Mouse (Mus musculus) activated CD4-positive, CD25-positive, alpha-beta regulatory T cell, adult 4 months (primary cell): ENCODE results near the gene Gm20388. TPM values are rescaled to one million over a fixed set of nuclear protein-coding genes. Genes with fewer than 3 reads are reported as not detected.
"Not testable (repeated sequence)": the region's sequence is repeated elsewhere in the genome, so short reads cannot be mapped to it uniquely, and the experiment has no call there.

Source experiments
- ATAC-seq: one replicate; pipeline ENCODE4 v1.8.0; 2017
- polyA plus RNA-seq, 2 experiments: library from polyadenylated mRNA; unstranded; fragments of 100-300 nt; shearing (Covaris generic); gene quantifications; one replicate each; pipeline ENCODE4 v1.2.1; 2017

Gm20388 gene
- polyA plus RNA-seq, 2 experiments from 2014 or later = 9.9 to 12.3 TPM

DNA sequence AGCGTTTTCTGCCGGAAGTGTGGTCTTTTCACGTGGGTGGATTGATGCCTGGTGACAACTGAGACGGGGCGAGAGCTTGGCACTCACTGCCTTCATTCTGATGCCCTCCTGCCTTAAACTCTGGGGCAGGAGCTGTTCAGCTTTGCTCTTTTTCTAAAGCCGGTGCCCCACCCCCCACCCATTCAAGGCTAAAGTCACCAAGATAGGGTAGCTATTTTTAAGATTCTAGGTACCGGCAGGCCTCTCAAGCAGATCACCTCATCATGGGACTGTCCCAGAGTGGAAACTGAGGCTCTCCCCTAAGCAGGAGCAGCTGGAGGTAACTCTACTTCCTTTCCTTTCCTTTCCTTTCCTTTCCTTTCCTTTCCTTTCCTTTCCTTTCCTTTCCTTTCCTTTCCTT, 4260.0 kb downstream of the Gm20388 start:
- no peak for ATAC-seq

DNA sequence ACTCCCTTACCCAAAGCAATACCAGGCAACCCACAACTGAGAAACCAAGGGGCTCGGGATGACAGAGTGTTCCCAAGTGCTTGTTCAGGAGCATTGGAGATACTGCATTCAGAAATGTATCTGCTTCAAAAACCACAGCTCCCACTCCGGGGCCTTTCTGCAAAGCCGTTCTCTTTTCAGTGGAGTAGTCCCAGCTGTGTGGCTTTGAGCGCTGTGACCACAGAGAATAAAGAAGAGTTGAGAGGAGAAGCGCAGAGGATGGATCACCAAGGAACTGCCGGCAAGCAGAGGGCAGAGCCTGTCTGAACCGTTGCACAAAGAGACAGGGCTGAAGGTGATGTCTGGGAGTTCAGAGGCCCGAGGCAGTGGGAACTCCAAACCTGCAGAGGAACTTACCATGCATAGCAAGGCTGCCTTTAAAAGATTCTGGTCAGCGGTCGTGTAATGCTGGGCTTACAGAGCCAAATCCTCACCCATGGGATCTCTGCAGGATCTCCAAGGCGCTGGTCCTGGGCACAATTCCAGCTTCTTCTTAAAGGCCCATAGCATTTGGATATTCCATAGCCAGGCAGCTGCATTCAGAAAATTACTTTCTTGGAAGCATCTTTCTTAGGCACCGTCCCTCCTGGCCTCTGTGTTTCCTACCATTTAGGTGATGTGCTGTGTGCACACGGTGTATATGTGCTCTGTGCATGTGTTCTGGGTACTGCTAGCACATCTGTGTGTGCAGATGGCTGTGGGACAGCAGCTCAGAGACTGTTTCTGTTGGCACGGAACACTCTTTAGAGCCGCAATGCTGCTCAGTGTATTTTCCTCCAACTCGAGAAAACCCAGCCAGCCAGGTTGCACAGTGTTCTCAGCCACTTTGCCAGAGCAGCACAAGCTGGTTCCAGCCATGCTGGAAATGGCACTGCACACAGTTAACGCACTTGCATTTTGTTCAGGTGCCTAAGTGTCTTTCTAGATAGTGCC, 4261.2 kb downstream of the Gm20388 start:
- no peak for ATAC-seq

DNA sequence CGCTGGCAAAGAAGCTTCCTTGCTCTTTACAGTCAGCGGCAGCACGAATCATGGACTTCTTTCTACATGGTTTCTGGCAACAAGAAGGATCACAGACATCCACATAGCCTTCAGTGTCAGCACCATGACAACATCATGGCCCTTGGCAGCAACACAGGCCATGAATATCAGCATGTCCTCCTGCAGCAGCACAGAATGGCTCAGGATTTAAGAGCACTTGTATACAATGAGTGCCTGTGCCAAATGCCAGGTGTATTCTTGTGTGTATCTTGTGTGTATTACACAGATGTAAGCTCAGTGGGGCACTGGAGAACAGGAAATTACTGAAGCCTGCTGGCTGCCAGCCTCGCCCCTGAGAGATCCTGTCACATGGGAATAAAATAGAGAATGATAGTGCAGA, 4263.0 kb downstream of the Gm20388 start:
- no peak for ATAC-seq

DNA sequence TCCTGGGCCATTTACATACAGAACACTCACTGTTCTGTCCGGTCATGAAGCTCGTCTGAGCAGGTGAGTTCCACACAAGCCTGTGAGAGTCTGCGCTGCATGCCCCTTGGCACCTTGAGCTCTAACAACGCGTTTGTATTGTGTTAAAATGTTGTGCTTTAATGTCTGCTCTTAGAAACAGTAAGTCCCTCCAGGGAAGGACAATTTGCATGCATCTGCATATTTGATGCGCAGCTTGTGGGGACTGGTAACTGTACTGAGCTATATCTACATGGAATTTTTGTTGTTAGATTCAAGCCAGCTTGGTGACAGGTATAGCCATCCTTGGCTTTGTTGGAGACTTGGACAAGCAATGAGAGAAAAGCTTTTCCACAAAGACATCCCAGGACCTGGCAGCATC, 4265.5 kb downstream of the Gm20388 start:
- ATAC-seq = no peak

DNA sequence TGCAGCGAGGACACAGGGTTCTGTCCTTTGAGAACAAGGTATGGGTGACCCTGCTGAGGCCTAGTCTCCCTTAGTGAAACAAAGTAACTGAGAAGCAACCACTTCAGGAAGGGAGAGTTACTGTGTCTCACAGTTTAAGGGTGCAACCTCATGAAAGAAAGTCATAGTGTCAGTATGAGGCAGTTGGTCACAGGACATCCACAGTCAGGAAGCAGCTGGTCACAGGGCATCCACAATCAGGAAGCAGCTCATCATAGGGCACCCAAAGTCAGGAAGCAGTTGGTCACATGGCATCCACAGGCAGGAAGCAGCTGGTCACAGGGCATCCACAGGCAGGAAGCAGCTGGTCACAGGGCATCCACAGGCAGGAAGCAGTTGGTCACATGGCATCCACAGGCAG, 4266.5 kb downstream of the Gm20388 start:
- ATAC-seq = not testable (repeated sequence)

DNA sequence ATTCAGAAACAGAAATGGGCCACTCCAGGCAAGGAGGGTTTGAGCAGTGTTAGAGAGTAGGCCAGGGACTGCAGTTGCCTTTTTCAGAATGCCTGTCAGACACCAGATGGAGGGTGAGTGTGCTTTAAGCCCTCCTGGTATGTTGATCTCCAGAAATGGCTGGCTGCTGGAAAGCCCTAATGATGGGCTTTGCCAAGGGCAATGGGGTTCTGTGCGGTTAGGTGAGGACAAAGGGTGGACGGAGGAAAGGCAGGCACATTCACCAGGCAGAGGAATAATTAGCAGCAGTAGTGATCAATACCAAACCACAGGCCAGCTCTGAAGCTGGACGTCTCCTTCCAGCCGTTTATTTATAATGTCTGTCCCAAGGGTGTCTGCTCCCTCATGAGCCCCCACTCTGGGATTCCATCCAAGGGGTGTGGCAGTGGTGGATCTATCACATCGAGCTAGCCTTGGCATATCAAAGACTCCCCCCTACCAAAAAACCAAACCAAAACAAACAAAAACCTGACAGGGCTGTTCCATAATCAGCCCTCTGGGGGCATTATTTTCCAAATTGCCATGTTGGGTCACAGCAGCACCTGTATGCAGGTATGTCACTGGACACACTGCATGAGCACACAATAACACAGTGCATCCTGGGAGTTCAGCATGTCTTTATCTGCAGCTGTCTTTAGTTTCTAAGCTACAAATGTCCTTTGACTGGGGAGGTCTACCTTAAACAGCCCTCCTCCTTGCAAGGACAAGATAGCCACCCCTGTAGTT, 4270.2 kb downstream of the Gm20388 start:
- no peak for ATAC-seq

DNA sequence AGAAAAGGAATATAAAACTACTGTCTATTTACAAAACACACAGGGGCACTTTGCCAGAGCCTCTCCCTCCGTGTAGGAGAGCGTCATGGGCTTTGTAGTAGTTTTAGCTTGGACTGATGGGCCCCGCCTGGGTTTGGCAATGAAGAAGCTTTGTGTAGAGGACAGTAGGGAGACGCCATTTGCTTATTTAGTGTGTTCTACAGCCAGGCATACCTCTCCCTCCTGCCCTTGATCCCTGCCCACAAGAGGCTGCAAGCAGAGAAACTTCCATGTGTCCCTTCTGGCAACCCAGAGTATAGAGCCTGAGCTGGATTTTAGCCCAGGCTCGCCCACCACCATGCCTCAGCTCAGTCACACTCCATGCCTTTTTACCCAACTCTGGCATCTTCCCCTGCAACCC, 4271.1 kb downstream of the Gm20388 start:
- no peak for ATAC-seq

DNA sequence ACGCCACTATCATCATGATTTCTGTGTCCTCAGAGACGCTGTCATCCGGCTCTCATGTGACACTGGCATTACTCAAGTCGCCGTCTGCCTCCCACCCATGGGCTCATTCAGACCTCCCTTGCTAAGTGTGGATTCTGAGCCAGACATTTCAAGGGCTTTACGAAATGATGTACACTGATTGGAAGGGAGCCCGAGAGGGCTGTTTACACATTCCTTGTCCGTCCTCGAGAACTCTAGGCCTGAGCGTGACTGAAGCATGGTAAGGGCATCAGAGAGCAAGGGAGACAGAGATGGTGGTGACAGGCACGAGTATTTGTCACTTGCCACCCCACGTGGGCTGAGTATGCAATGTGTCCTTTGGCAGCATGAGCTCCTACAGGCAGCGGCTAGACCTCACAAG, 4271.6 kb downstream of the Gm20388 start:
- ATAC-seq = no peak

DNA sequence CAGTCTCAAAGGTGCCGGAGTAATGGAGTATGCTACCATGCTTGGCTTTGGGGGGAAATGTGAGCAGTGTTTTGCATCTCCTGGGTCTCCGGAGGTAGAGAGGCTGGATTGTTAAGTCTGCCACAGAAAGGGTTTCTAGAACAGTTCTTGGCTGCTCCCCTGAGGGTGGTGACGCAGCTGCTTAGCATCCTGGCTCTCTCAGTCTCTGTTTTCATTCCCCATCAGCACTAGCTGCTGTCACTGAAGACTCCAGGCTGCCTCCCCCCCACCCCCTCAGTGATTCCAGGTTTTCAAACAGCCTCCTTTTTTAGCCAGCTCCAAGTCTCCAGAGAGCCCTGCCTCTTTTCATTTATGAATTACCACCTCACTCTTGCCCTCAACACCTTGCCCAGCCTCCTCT, 4273.4 kb downstream of the Gm20388 start:
- no peak for ATAC-seq

DNA sequence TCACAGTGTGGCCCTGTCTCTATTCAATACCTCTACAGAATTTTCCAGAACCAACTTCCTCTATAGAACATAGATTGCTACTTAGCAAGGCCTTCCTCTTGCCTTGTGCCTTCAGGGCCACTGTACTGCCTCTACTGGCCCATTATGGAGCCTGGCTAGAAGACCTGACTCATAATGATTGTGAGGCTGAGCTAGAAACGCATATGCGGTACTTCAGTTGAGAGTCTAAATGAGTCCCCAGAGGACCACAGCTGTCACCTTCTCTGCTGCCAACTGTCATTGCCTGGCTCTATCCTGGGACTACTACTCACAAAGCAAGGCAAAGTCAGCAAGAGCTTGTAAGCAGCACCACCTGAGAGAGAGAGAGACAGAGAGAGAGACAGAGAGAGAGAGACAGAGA, 4273.9 kb downstream of the Gm20388 start:
- no peak for ATAC-seq

DNA sequence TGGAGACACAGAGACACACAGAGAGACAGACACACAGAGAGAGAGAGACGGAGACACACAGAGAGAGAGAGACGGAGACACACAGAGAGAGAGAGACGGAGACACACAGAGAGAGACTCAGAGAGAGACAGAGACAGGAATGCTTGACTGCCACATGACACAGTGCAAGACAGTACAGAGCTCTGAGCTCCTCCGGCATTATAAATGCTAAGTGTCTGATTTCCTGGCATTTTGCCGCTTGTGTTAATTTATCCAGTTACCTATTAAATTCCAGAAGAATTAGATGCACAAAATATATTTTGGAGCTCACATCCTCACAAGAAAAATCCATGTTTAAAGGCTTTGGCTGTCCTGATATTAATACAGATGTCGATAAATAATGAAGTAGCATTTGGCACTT, 4274.4 kb downstream of the Gm20388 start:
- ATAC-seq = no peak

DNA sequence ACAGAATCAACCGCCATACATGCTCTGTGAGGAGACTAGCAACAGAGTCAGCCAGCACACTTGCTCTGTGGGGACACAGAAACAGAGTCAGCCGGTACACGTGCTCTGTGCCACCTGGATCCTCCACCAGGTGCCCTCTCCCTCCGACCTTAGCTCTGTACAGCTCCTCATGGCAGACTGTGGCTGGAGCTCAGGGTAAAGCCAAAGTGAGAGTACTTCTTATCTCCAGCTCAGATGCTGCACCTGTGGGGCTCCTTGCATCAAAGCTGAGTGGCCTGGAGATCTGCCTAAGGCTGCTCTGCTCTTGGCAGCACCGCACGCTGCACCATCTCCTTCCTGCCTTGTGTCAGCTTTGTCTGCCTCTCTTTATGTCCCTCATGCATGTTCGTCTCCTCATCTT, 4279.7 kb downstream of the Gm20388 start:
- ATAC-seq = no peak

DNA sequence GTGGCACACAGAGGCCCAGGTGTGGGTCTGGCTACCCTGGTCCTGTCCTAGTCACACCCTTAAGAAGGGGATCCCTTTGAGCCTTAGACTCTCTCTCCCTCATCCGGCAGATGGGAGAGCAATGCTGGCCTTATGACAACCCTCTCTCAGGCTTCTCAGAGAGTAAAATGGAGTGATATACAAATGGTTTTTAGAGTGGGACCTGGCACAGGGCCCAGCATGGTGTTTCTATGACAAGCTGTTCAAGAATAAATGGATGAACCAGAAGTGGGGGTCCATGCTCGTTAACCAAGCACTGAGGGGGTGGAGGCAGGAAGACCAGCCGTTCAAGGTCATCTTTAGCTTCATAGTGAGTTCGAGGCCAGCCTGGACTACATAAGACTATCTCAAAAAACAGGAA, 4281.6 kb downstream of the Gm20388 start:
- no peak for ATAC-seq

DNA sequence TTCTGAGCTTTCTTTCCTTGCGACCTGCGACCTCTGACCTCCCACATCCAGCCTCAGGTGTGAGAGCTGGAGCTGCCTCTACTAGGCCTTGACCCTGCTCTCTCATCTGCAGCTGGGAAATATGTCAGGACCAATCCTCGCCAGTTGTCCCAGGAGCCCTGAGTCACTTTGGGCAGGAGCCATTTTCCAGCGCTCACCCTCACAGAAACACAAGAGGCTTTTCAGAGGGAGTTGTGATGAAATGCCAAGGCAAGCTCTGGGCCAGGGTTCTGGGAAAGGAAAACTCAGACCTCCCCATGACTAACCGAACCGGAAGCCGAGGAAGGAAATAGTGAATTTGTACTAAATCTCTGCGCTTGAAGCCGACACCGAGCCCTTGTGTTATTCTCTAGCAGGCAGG, 4282.3 kb downstream of the Gm20388 start:
- ATAC-seq = no peak

DNA sequence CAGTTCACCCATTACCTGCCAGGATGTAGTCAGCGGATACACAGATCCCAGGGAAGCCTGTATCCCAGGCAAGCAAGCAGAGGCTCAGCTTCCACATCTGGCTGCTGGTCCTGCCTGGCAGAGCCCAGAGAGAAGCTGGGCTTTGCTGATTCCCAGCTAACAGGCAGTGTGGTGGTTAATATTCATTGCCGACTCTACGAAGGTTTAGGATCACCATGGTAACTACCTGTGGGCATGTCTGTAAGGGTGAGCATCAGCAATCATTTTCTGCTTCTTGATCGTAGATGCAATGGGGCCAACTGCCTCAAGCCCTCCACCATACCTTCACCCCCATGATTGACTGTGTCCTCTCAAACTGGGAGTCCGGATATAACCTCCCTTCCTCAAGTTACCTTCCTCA, 4283.4 kb downstream of the Gm20388 start:
- no peak for ATAC-seq

DNA sequence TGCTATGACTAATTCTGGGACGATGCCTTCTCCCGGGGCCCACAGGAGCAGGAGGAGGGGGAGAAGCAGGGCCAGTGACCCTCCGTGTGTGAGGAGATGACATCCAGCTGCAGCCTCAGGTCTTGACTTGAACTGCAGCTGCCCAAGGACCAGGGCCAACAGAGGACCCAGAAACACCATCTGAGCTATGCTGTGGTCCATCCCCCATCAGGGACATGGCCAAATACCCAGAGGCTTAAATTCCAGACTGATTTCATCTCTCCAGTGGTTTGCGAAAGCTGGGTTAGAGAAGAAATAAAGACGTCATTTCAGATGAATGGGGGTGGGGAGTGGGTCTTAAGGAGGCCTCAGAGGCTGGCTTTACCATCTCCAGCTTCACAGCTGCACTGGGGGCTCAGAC, 4285.6 kb downstream of the Gm20388 start:
- ATAC-seq = no peak

DNA sequence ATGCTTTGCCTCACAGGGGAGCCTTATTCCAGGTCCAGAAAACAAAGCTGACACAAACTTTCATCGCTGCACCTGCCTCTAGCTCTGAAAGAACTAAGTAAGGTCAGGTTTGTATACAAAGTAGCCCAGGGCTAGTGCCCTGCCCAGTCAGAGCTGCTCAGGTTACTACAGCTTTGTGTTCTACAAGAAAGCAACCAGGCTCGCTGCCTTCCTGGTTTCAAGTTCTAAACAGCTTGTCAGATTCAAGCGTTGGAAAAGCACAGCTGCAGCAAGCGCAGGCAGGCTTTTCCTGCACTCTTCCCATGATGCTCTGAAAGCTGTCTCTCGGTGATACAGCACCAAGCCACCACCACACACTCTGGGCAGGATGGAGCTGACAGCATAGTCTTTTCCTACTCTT, 4286.2 kb downstream of the Gm20388 start:
- ATAC-seq = no peak

DNA sequence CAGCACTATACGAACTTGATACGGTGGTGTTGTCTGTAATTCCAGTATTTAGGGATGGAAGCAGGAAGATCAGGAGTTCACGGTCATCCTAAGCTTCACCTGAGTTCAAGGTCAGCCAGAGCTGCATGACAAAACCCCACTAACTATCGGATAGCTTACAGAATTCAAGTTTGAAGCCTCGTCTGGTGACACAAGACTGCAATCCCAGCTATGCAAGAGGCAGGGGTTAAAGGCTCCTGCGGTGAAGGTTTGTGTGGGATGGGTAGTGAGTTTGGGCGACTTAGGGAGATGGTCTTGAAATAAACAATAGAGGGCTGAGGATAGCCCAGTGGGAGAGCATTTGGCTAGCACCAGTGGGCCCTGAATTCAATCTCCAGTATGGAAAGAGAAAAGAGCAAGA, 4287.6 kb downstream of the Gm20388 start:
- no peak for ATAC-seq

DNA sequence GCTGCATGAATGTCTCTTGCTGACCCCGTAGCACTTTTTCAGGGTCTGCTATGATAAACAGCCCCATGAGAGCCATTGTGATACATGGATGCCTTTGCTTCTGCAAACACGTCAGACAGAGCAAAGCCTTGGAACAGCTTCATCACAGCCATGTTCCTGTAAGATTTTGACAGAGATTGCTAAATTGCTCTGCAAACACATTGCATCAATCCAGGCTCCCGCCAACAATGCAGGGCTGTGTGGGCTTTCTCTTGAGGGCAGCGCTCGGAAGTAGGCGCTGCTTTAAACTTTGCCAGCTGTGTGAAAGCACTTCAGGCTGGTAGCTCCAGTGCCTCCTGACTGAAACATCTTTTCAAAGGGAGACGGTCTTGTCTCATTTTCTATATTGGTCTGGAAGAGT, 4289.8 kb downstream of the Gm20388 start:
- ATAC-seq = no peak

DNA sequence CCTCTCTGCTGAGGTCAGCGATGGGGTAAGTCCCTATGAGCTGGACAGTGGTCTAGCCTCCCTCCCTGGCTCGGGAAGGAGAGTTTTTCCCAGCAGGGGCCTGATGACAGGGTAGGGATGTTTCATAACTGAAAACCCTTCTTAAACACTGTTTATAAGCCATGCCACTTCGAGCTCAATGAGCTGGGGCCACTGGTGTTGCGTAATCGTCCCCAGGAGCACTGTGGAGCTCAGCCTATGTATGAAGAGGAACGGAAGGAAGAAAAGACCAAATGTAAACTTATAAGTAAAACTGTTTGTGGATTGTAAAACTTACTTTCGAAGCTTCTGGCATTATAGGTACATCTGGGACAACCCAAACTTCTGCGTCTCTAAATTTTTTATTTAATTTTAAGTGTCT, 4291.1 kb downstream of the Gm20388 start:
- no peak for ATAC-seq

DNA sequence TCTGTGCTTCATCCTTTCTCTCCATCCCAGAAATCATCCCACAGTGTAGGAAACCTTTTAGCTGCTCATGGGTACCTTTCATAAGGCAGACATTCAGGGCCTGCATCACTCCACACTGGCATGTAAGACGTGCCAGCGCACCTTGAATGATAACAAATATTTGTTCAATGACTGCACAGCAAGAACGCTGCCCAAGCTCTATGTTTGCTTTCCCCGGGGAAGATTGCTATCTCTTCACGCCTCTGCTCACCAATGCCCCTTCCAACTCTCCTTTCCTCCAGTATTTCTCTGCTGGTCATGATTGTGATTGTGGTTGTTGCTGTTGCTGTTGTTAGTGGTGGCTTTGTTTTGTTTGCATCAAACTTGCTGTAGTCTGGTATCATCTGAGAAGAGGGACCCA, 4292.3 kb downstream of the Gm20388 start:
- no peak for ATAC-seq

DNA sequence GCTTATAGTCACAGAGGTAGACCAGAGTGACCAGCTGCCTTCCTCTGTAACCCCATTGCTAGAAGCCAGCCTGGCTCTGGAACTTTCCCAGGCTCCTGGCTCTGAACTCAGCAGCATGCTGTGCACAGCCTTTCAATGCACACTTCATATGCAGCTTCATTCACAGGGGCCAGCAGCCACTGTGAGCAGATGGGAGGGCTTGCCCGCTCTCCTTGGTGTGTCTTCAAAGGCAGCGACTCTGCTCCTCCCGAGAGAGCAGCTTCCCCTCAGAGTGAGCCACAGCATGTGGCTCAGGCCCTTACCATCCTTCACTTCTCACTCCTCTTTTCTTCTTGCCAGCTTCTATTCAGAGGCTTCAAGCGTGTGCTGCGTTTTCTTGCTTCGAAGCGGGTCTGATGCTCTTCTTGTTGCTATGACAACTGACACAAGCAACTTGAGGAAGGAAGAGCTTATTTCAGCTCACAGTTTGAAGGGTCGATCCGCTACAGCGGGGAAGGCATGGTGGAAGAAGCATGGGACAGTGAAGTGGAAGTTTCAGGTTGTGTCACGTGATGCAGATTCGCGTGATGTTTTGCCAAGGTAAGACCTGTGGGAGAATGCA, 4293.5 kb downstream of the Gm20388 start:
- ATAC-seq = no peak

DNA sequence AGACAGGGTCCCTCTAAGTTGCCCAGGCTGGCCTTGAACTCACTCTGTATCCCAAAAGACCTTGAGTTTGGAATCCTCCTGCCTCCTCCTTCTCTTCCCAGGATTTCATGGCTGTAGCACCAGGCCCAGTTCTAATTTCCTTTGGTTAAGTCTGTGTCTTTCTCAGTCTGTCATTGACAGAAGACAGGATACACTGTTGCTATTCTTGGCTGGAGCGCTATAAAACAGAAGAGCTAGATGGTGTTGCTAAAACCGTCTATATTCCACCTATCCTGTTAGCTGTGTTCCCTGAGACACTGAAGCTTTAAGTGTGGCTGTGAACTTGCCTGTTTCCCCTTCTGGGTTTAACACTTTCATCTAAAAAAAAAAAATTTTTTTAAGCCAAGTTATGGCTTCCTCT, 4301.5 kb downstream of the Gm20388 start:
- ATAC-seq = no peak

DNA sequence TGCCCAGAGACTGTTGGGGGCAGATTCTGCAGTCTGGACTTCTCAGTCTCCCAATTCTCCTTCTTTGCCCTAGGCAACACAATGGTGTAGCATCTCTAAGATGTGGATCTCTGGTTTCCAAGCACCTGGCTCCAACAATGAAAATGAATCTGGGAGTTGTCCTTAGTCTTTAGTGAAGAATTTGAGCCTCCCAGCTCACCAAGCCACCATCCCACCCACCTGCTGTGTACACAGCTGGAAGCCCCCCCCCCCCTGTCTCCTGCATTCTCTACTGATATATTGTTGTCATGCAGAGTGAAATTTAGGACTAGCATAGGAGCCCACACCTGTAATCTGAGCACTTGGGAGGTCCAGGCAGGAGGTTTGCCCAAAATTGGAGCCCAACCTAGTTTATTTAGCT, 4306.3 kb downstream of the Gm20388 start:
- no peak for ATAC-seq
